Mouse (Mus musculus) MEL (cell line): ENCODE measurements at regions not wholly inside any gene's neighbourhood (a gene's known extent, or its start where the extent isn't known, plus 50 kb on each side); places are given as distances from the start of the nearest gene placed in this dataset.

Experiments used
- CHD2 ChIP-seq: IDR thresholded peaks from 2 replicates; pipeline ENCODE4 v1.6.1; 2011; ENCODE audit warnings: low read length, improper control_type of control experiment
- CTCF ChIP-seq, 3 experiments: IDR thresholded peaks in 2 of 3; conservative IDR thresholded peaks in 1 of 3; 2 replicates each; pipeline ENCODE4 v1.5.1; 2011 to 2012; ENCODE audit warnings: low read length in 3 of 3, low read depth in 2 of 3, mild to moderate bottlenecking in 2 of 3, improper control_type of control experiment in 1 of 3, inconsistent platforms in 1 of 3, mixed read lengths in 1 of 3, moderate library complexity in 1 of 3; ENCODE audit not compliant: control insufficient read depth in 1 of 3, insufficient read depth in 1 of 3, poor library complexity in 1 of 3, severe bottlenecking in 1 of 3
- HCFC1 ChIP-seq: IDR thresholded peaks from 2 replicates; pipeline ENCODE4 v1.6.1; 2012; ENCODE audit warnings: low read depth, mild to moderate bottlenecking, inconsistent platforms, low read length, improper control_type of control experiment, moderate library complexity
- KAT2A ChIP-seq: conservative IDR thresholded peaks from 2 replicates; pipeline ENCODE4 v1.6.1; 2012; ENCODE audit warnings: low read depth, low read length, improper control_type of control experiment, inconsistent platforms
- MAZ ChIP-seq: IDR thresholded peaks from 2 replicates; pipeline ENCODE4 v1.6.1; 2012; ENCODE audit warnings: low read depth, mild to moderate bottlenecking, inconsistent platforms, low read length, improper control_type of control experiment
- POLR2A ChIP-seq, 2 experiments: IDR thresholded peaks; 2 replicates each; pipeline ENCODE4 v1.6.1; 2011 to 2012; ENCODE audit warnings: low read length in 2 of 2, mild to moderate bottlenecking in 2 of 2, control low read depth in 1 of 2, improper control_type of control experiment in 1 of 2, low read depth in 1 of 2, moderate library complexity in 1 of 2; ENCODE audit not compliant: control insufficient read depth in 1 of 2, insufficient read depth in 1 of 2, poor library complexity in 1 of 2
- SMC3 ChIP-seq: IDR thresholded peaks from 2 replicates; pipeline ENCODE4 v1.6.1; 2011; ENCODE audit warnings: low read depth, low read length, improper control_type of control experiment
- ZMIZ1 ChIP-seq: IDR thresholded peaks from 2 replicates; pipeline ENCODE4 v1.6.1; 2012; ENCODE audit warnings: low read depth, mild to moderate bottlenecking, inconsistent platforms, low read length, improper control_type of control experiment, moderate library complexity

DNA sequence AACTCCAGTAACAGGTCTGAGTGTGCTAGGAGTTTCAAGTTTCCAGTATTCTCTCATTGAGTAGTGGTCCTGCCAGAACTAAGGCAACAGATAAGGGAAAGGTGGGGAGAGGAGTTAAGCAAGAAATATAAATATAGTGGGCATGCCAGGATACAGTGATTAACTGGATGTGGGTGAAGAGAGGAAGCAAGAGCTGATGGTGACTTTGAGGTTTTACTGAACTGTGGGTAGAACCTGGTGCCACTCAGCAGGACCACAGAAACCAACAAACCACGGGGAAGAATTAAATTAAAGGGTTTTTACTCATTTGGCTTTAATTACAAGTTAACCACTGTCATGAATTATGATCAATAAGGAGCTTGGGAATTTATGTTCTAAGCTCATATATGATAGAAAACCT lies 154.5 kb upstream of the Plppr1 start:
- no peak for TF ChIP-seq CTCF (IDR thresholded peaks at IDR 0.05 in 2 of 3, conservative IDR thresholded peaks at IDR 0.05 in 1 of 3; ENCODE audit: control insufficient read depth in 1 of 3, insufficient read depth in 1 of 3, low read depth in 2 of 3, low read length in 3 of 3, poor library complexity in 1 of 3, severe bottlenecking in 1 of 3)
- TF ChIP-seq POLR2A (IDR thresholded peaks at IDR 0.05; ENCODE audit: control insufficient read depth in 1 of 2, insufficient read depth in 1 of 2, low read depth in 1 of 2, low read length in 2 of 2, poor library complexity in 1 of 2): no peak
- no peak for TF ChIP-seq MAZ
- TF ChIP-seq CHD2: no peak
- TF ChIP-seq SMC3: no peak
- TF ChIP-seq ZMIZ1: no peak
- no peak for TF ChIP-seq HCFC1
- no peak for TF ChIP-seq KAT2A
